Mouse (Mus musculus): ENCODE data around the gene Grik4.
A peak's percentile ranks its signal among the peaks of the same experiment; 100 is the strongest.

Grik4 gene

DNA sequence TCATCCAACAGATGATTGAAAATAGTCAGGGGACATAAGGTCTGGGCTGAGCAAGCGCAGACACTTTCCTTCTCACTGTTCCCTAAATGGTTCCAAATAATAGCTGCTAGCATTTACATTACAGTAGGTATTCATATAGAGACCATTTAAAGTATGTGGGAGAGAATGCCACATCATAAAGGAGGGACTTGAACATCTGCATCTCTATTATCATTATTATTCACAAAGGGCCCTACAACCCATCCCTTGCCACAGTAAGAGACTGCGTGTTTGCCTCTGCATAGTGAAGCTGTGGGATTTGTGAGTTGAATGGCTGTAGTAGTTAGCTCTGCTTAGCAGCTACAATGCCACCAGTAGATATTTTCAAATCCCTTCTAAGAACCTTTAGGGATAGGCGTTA is 296.2 kb downstream of the Grik4 start:
- DNase-seq: no peak

DNA sequence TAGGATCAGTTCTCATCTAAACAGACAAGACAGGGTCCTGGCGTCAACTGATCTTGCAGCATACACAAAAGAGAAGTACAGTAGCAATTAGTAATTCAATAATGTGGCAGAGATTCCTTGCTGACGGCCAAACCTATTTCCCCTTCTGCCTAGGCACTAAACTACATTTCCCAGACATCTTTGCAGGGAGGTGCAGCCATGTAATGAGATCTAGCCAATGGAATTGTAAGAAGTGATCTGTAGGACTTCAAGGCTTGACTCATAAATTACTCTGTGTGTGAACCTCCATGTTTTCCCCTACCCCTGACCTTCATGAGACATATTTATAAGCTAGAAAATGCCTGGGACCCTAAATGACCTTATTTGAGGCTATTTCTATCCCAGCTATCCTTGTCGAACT is 296.7 kb downstream of the Grik4 start:
- no peak for DNase-seq

DNA sequence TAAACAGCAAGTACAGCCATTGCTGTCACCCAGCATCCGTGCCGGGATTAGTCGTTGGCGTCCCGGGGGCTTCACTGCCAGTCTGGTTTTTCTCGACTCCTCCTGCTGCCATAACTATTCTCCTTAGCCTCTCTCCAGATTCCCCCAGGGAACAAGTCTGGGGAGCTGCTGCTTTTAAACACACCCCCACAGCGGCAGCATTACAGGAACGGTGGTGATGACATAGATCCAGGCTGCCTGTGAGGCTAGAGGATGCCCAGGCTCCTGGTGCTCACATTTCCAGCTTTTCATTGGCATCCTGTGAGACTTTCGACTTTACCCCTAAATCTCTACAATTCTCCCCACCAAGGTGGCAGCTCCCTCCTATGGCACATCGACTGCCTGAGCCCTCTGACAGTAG is 297.5 kb downstream of the Grik4 start:
- no peak for DNase-seq

DNA sequence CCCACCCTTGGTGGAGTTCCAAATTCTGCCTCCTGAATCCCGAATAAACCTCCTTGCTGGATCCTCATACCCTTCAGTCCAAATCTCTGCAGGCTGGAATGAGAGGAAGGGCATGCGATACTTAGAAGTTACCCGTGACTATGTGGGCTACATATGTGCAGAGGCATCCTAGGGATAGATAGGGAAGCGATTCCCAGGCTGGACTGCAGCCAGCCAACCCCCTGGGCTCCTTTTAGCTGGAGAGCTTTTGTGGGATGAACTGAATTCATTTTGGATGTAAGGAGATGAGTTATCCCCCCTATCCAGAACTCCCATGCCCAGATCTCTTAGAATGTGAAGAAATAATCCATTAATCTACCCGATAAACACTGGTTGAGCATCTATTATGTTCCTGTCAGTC is 299.1 kb downstream of the Grik4 start:
- no peak for DNase-seq

DNA sequence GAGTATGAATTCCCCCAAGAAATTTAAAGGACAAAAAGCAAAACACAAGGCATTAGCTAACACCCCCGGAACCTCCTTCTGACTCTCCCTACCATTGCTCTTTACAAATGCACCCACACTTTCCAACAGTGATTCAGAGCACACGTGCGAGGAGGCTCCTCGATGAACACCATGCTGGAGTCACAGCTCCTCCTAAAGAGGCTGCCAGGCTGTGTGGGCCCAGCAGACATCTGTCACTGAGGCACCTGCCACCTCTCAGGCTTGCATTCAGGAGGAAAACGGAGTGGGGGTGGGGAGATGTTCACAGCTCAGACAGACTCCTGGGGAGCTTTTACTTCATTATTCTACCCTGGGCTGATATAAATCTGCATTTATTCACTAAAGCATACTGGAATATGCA is 301.5 kb downstream of the Grik4 start:
- DNase-seq: no peak

DNA sequence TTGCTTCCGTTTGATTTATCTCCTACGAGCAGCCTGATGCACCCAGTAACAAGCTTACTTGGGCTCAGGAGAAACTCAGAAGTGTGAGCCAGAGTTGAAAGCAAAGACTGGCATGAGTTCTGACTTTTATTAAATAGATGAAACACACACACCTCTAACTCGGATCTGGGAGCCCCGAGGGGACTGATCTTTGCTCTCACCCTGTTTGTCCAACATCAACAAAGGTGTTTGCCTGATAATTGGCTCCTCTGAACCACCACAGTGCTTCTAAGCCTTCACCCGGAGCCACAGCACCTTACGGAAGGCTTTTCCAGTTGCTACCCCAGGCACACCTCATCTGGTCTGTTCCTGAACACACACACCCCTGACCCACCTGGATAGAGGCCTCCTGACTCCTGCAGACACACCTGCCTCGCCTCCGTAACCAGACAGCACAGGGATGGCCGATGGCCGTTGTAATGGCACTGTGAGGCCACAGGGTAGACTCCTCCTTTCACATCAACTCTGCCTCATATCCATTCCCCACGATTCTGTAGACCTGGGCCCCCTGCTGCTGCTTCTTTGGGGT is 302.7 kb downstream of the Grik4 start:
- no peak for DNase-seq

DNA sequence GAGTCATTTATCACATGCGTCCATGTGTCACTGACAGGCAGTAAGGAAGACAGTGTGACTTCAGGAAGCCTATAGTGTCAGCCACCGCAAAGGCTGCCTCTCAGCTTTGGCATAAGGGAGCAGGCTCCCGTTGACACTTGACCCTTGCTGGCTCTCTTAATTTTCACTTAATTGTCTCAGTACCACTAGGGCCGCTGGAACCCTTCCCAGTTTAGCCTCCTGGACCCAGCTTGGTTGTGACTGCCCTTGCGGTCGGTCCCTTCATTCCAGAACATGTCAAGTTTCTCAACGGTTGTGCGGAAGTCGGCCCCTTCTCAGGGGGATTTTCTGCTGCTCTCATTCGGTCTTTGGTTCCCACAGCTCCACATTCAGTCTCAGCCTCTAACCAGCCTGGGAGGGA is 307.8 kb downstream of the Grik4 start:
- DNase-seq: no peak

DNA sequence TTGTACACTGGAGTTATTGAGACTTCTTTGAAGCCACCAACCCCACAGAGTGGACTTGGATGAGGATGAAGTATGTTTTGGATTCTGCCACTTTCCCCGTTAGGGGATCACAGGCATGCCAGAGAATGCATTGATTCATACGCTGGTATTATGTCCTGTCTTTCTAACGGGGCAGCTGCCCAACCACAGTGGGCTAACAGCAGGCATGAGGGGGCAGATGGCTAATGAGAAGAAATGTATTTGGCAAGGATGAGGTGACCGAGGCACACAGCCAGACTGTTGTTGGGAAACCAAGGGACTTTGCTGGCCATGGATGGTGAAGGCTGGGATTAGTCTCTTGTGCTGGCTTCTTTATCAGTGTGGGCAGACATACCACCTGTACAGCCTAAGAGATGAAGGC is 312.8 kb downstream of the Grik4 start:
- no peak for DNase-seq

DNA sequence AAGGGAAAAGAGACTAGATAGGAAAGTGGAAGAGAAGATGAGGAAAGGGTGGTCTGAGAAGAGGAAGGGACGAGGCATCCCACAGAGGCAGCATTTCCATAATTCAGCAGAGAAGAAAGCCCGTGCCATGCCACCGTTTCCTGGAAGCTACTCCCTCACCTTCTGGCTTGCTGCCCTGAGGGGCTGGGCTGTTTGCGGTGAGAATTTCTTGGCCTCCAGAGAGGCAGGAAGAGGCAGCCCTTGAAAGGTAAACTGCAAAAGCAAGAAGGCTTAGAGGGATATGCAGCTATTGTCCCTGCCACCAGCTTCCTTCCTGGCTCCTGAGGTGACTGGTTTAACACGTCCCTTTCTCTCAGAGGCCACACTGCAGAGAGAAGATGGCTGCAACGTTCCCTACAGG is 316.7 kb downstream of the Grik4 start:
- peak; percentile 3 for DNase-seq

DNA sequence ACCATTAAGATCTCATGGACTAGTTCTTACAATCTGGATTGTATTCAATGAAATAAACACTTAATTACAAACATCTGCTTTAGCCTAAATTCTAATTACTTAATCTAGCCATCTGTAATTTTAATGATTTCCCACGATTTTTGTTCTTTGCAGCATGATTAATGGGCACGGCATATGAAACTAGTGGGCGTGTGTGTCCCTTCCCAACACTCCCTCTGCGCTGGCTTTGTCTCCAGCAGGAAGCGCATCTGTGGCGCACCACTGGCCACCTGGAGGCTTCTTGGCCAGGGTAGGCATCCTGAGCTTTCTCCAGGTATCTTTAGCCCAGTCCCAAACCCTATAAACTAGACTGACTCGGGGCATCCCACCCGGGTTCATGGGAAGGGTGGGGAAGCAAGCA is 317.1 kb downstream of the Grik4 start:
- no peak for DNase-seq

DNA sequence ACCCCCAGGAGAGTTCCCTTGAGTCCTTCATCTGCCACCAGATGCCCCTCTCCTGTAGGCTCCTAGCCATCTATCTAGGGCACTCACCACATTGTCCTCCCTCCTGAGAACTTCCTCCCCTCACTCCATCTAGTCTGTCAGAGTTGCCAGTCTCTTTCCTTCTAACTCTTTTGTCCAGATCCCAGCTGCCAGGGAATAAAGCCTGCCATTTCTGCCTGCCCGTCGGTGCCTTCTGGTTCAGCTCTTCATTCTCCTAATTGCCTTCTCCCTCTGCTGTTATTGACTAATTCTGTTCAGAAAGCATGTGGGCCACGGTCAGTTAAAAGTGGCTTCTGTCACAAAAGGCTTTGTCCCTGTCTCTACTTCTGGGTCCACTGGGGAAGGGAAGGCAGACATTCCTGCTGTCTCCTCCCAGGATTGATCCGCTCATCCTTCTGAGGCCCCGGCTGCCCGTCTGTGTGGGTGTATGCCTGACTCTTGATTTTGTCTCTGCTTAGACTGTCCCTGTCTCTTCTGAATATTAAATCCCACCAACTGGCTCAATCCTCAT is 318.0 kb downstream of the Grik4 start:
- DNase-seq: no peak

DNA sequence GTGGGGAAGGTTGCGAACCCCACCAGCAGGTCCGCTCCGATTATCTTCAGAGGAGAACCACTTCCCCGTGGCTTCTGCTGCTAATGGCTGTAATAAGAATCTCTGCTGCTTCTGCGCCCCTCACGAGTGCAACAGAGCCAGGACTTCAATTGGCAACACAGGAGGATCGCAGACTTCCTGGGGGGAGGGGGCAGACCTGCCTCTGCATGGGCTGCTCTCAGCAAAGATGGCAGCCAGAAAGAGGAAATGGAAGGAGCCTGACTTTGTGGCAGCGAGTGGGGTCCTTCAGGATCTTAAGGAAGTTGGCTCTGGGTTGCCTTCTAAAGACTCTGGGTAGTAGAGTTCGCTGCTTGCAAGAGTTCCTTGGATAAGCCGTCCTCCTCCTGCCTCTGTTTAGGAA is 329.9 kb downstream of the Grik4 start:
- no peak for DNase-seq

DNA sequence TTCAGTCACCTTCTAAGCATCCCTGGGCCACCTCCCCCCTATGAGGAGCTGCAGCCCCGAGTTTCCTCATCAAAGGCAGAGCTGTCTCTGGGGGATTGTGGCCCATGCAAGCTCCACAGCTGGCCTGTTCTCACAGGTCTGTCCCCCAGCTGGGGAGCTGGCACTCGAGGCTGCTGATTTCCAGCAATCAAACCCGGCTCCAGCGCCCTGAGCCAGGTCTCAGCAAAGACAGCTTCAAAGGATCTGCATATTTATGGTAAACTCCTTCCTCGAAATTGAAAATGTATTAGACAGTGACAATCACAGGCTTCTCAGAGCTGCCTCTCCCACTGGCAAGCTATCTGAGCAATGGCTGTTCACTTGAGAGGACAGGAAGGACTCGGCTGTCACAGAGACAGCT is 330.5 kb downstream of the Grik4 start:
- DNase-seq: no peak

DNA sequence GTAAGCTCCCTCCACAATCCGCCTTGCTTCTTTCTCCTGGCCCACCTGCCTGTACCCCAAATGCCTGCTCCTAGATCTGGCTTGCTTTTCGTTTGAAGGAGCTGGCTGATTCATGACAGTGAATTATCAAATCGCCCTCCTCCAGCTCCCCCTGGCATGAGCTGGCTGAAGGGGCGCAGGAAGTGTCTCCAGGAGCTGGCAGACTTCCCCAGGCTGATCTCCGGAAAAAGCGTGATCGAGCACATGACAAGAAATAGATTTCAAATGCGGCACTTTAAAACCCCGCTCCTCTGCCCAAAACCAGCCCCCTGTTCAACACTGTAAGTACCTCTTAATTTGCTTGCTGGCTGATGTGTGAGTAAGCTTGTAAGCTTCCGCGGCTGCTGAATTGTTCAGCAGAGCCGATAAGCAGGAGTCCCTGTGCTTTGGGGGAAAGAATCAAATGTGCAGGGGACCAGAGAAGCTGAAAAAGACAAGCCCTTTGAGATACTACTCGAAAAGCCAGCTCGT is 331.8 kb downstream of the Grik4 start:
- no peak for DNase-seq

DNA sequence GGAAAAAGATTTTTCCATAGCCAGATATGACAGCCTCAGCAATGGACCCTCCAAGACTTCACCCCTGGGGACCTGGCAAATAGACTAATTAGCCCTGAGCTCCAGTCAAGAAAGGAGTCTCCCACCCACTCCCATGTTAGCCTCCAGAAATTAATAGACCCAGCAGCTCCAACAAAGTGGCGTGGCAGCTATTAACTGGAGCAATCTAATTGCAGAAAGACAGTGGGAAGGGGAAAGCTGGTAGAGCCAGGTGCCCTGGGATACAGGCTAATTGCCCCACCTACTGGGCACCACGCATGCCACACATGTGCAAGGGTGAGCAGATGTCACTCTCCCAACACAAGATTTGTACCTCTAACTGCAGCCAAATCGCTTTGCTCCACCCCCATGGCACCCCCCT is 342.8 kb downstream of the Grik4 start:
- no peak for DNase-seq

DNA sequence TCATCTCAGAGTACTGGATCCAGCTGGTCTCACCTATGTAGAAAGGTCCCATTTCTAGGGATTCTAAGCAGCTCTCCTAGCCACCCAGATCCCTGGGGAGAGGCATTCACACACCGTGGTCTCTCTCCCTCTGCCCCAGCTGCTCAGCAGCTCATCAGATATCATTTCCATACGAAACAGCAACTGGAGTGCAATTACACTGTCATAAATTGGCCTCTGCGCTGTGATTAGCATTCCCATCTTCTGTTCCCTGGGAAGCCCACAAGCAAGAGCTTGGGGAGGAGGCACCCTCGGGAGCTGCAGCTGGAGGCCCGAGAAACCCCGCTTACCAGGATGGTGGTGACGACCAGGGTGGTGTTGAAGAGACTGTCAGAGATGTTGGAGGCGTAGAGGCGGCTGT is 346.8 kb downstream of the Grik4 start:
- no peak for DNase-seq

DNA sequence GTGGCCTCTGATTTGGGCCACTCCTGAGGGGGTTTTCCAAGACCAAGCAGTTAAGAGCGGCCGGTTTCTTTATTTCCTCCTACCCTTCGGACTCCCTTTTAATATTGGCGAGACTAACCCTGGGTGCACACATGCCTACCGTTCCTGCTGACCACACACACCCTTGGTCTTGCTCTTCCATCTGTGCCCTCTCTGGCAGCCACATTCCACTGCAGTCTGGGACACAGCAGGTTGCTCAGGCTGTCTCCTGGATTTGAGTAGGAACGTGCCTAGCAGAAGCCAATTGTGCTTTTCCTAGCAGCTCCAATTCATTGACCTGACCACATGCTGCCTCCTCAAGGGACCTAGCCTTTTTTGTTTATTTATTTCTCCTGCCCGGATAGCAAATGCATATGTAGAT is 365.8 kb downstream of the Grik4 start:
- peak; percentile 72 for DNase-seq

DNA sequence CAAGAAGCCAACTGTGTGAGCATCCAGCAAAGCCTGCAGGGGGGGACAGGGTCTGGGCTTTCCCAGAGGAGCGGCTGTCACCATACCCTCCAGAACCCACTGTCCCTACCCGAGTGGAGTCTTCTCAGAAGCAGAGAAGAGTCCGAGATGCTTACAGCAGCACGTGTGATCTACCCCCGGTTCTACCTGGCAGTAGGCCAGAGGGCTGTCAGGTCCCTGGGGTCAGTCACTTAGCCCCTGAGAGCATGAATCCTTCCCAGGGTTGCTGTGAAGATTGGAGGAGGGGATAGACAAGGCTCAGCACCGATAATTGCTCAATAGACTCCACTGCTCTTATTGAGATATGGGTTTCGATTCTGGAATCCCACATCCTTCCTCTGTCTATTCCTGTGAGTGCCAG is 366.2 kb downstream of the Grik4 start:
- DNase-seq: no peak

DNA sequence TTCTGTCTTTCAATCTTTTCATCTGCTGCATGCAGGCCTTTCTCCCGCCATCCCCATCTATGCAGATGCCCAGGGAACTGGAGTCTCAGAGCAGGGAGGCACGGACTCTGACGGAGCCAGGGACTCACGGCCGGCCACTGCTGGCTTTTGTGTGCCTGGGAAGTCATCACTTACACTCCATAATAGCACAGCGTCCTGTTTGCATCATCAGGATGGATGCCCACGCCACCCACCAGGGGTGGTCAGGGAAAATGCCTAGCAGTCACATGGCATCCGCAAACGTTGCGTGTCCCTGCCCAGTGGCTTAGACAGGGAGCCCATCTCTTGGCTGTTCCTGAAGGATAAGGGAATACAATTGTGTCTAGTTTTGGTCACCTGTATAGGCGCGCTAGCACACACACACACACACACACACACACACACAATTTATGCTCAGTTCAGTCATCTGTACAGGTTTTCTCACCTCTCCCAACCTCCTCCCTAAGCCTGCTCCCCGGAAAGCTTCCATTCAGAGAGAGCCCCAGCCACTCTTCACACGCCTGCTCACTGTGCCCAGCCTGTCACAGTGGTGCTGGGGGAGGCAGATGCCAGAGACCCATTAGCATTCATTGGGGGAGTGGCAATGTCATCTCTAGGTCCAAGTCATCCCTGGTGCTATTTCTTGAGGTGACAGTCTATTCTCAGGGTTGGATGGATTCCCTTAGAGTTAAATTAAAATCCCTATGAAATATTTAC is 370.5 kb downstream of the Grik4 start:
- no peak for DNase-seq

DNA sequence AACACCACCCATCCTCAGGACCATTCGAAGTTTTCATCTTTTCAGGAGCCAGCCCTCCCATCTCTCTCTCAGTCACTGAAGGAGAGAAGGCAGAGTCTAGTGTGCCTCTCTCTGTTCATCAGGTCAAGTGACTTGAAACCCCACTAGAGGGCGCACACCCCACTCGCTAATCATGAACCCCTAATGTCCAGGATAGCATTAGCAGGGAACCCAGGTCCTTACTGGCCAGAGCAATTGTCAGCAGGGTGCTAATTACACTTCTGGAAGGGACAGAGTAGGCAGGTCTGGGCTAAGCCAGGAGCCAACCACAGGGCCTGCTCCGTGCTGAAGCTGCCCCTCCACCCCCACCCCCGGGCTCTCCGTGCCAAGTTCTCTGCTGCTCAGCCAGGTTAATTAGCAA is 371.1 kb downstream of the Grik4 start:
- DNase-seq: peak; percentile 80

DNA sequence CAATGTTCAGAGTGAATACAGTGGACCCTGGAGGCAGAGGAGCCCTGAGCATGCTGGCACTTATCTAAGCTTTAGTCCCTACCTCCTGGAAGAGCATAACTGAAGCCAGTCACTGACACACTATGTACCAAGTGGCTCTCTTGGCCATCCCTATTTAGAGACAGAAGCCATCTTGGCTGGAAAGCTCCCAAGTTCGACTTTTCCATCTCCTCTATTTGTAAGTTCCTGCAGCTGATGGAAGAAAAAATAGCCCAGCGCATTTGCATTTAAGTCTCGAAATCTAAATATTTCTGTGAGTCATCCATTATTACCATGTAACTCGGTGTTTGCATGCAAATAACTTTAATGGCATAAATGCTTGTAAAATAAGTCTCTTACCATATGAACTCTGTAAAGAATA is 378.4 kb downstream of the Grik4 start:
- no peak for DNase-seq

DNA sequence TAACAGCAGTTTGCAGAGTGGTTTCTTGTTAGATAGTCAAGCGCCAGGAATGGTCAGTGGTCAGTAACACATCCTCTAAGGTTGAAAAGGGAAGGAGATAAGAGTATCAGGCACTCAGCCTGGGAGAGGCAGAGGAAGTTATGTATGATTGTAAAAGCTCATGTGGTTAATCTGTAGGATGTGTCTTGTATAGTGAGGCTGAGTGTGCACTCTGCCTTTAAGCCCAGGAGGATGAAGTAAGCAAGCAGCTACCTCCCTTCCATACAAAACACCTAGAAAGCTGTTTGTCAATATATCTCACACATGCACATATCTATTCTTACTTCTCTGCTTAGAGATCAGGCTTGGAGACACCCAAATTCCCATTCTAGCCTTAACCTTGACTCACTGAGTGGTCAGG is 389.1 kb downstream of the Grik4 start:
- no peak for DNase-seq

DNA sequence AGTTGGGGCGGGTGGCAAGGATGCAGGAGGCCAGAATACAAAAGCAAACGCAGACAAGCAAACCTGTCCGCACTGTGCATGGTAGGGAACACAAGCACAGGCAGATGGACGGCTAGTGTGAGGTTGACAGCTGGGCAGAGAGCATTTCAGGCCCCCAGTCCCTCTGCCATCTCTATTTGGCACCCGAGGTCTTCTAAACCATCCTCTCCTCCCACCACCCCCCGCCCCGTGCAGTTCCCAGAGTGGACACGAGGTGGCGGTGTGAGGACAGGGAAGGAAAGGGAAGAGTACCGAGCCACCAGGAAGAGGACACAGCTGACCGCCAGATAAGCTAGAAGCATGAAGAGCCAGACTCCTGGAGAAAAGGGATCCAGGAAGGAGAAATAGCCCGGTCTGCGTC is 394.2 kb downstream of the Grik4 start:
- peak; percentile 80 for DNase-seq

DNA sequence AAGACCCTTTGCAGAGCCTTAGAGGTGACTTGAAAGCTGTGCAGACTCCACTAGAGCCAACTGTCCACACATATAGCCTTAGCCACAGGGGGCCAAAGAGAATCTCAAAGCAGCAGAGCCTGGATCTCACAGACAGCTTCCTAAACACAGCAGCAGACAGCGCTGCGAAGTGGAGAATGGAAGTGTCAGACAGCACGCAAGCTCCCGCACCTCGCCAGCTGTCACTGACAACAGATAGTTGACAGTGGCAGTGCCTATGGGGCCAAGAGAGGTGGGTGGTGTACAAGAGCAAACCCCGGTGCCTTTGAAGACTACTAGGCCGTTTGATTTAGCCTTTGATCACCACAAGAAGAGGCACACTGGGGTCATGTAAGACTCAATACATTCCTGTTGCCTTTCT is 395.3 kb downstream of the Grik4 start:
- no peak for DNase-seq

DNA sequence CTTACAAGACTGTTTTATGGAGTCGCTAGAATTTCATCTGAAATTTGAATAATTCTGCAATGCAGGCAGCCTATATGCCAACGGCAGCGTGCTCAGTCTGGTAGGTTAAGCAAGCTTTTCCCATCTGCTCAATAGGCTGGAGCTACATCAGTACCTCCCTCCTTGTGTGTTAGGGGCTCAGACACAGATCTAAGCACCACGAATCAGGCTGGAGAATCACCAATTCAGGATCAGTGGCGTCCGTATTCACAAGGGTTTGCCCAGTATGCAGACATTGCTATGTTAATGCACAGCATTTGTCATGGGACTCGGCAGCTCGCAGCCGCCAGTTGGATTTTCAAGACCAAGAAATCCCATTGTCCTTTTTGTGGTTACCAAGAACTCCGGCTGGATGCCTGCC is 399.8 kb downstream of the Grik4 start:
- no peak for DNase-seq
